Mouse (Mus musculus) thymus, adult 2 months (tissue): ENCODE results near the gene Taf13. TPM values are rescaled to one million over a fixed set of nuclear protein-coding genes. Genes with fewer than 3 reads are reported as not detected.

Source experiments
- DNase-seq: peaks from one replicate; pipeline ENCODE4 v3.0.0; 2021
- H3K27ac ChIP-seq: fragments of 200-500 bp; 2 replicates; pipeline ENCODE4 v1.5.1; 2012; ENCODE audit warnings: low read length, control low read depth; ENCODE audit not compliant: control insufficient read depth, insufficient read depth
- H3K27me3 ChIP-seq: fragments of 200-500 bp; 2 replicates; pipeline ENCODE4 v1.6.1; 2012; ENCODE audit warnings: mild to moderate bottlenecking, low read length, moderate library complexity, mixed read lengths; ENCODE audit not compliant: control insufficient read depth, insufficient read depth
- H3K36me3 ChIP-seq: fragments of 200-500 bp; 2 replicates; pipeline ENCODE4 v1.6.1; 2012; ENCODE audit warnings: mild to moderate bottlenecking, low read length, moderate library complexity; ENCODE audit not compliant: control insufficient read depth, insufficient read depth
- H3K4me1 ChIP-seq: fragments of 200-500 bp; replicated peaks from 2 replicates; pipeline ENCODE4 v1.6.1; 2012; ENCODE audit warnings: low read length; ENCODE audit not compliant: control insufficient read depth, insufficient read depth
- H3K4me3 ChIP-seq: fragments of 200-500 bp; 2 replicates; pipeline ENCODE4 v1.5.1; 2012; ENCODE audit warnings: mild to moderate bottlenecking, low read length, control low read depth, moderate library complexity; ENCODE audit not compliant: control insufficient read depth, insufficient read depth
- CTCF ChIP-seq: fragments of 200-500 bp; IDR thresholded peaks from 2 replicates; pipeline ENCODE4 v1.5.1; 2012; ENCODE audit warnings: mild to moderate bottlenecking, control low read depth, low read length, moderate library complexity, borderline replicate concordance; ENCODE audit not compliant: control insufficient read depth, poor library complexity, insufficient read depth; ENCODE audit errors: extremely low read depth
- POLR2A ChIP-seq: fragments of 200-500 bp; IDR thresholded peaks from 2 replicates; pipeline ENCODE4 v1.6.1; 2012; ENCODE audit warnings: mild to moderate bottlenecking, low read length, control low read depth, moderate library complexity; ENCODE audit not compliant: control insufficient read depth, poor library complexity, insufficient read depth; ENCODE audit errors: extremely low read depth
- WGBS: fragments of 180-500 bp; shearing (Covaris S2); methylation state at CpG from one replicate; pipeline ENCODE4 v1.1.7; 2018; 5-methylcytosine and 5-hydroxymethylcytosine counted together
- polyA plus RNA-seq: library from polyadenylated mRNA; depleted of rRNA; stranded (reverse); fragments of >200 nt; gene quantifications from 2 replicates; pipeline ENCODE4 v1.2.3, GENCODE M21; 2012; rRNA removed

Gene Taf13
- polyA plus RNA-seq, 1 experiment: 4.5 TPM

DNA sequence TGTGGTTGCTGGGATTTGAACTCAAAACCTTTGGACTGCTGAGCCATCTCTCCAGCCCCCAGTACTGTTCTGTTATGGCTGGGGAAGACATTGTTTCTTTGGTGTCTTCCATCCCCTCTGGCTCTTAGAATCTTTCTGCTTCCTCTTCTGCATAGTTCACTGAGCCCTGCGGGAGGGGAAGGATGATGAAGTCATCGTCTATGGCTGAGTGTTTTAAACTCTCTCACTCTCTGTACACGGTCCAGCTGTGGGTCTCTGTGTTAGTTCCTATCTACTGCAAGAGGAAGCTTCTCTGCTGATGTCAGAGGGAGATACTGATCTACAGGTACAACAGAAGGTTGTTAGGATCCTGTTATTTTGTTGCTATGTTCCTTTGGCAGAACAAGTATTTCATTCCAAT, 37.4 kb downstream of the Taf13 start:
- 8% methylated on average over 3 of the region's 3 CpGs for WGBS
- H3K27ac ChIP-seq: no peak overlapping the region

More for the DNA sequence above, 37.4 kb downstream of the Taf13 start:
- Histone ChIP-seq H3K4me1 (no peaks in the 10 kb centered on the region), H3K27me3 (no peaks in the 10 kb centered on the region), H3K36me3 (peaks cover 4% of the 10 kb centered on the region; the same call in 1 of the 2 replicates), H3K4me3 (no peak overlapping the region)
- TF ChIP-seq POLR2A (no peak), CTCF (no peak)
- DNase-seq: no peak

Other genes with a start within 250 kb of the Taf13 start
- gene Mybphl, start 206.8 kb upstream of the Taf13 start, polyA plus RNA-seq: 8.3 and 16.6 TPM in 2 replicates
- 27.9 and 29.9 TPM in 2 replicates for gene Psrc1, start 187.9 kb upstream of the Taf13 start, polyA plus RNA-seq
- gene Celsr2, start 156.1 kb upstream of the Taf13 start, polyA plus RNA-seq: 28.2 and 37.6 TPM in 2 replicates
- gene Sars, start 126.5 kb upstream of the Taf13 start, polyA plus RNA-seq: 45.7 and 46.5 TPM in 2 replicates
- gene 1700013F07Rik, start 37.5 kb upstream of the Taf13 start, polyA plus RNA-seq: 0.16 TPM in 1 of 2 replicates, not detected in the other
- gene 5330417C22Rik, start 35.2 kb upstream of the Taf13 start, polyA plus RNA-seq: 1.7 and 1.8 TPM in 2 replicates
- gene Tmem167b, start 9.2 kb upstream of the Taf13 start, polyA plus RNA-seq: 5.2 TPM in 2 replicates
- 7.8 and 8.3 TPM in 2 replicates for gene Wdr47, start 19.6 kb downstream of the Taf13 start, polyA plus RNA-seq
- 47.5 and 51.0 TPM in 2 replicates for gene Clcc1, start 82.2 kb downstream of the Taf13 start, polyA plus RNA-seq
- 6.2 and 7.8 TPM in 2 replicates for gene Gpsm2, start 150.6 kb downstream of the Taf13 start, polyA plus RNA-seq
- gene Aknad1, start 168.0 kb downstream of the Taf13 start, polyA plus RNA-seq: 0.05 TPM in 1 of 2 replicates, not detected in the other